In genomic region chr16:4068588-4068987, GRCm38 (mm10) we compare ENCODE assay signal across 8 mouse cellular contexts. TPM values are rescaled to one million over a fixed set of nuclear protein-coding genes. Genes with fewer than 3 reads are reported as not detected.
DNase-seq lines count a peak whose midpoint lies in the region; ATAC-seq and TF ChIP-seq lines count a peak whose summit lies in the region.

No protein-coding gene starts in this region.

- no peak overlapping the region for H3K9ac ChIP-seq in kidney, embryonic 16.5 days (replicated peaks; ENCODE audit: low read length)

- 42% methylated on average over 8 of the region's 8 CpGs for WGBS in cerebellum, adult 2 months
- 47% methylated on average over 8 of the region's 8 CpGs for WGBS in kidney, embryonic 16.5 days
- WGBS in lung, adult 2 months: 44% methylated on average over 8 of the region's 8 CpGs

- H3K27ac ChIP-seq in cerebellum, adult 2 months (ENCODE audit: insufficient read depth, low read length): no peak overlapping the region
- no peak overlapping the region for H3K27ac ChIP-seq in kidney, embryonic 16.5 days (ENCODE audit: low read length)

- H3K27me3 ChIP-seq in cerebellum, adult 2 months (ENCODE audit: control insufficient read depth, insufficient read depth, low read length): no peaks in the 10 kb centered on the region
- no peaks in the 10 kb centered on the region for H3K27me3 ChIP-seq in kidney, embryonic 16.5 days (ENCODE audit: insufficient read depth, low read length)

- no peaks in the 10 kb centered on the region for H3K9me3 ChIP-seq in kidney, embryonic 16.5 days (ENCODE audit: low read length)

- peaks cover 41% of the 10 kb centered on the region for H3K36me3 ChIP-seq in kidney, embryonic 16.5 days (ENCODE audit: insufficient read depth, low read length)

- H3K4me1 ChIP-seq in cerebellum, adult 2 months (ENCODE audit: control insufficient read depth, insufficient read depth, low read length): no peaks in the 10 kb centered on the region
- H3K4me1 ChIP-seq in kidney, embryonic 16.5 days (ENCODE audit: insufficient read depth, low read length): no peaks in the 10 kb centered on the region
- H3K4me1 ChIP-seq in lung, adult 2 months (ENCODE audit: control insufficient read depth, insufficient read depth, low read length): no peaks in the 10 kb centered on the region

- no peak for TF ChIP-seq POLR2A in cerebellum, adult 2 months (IDR thresholded peaks at IDR 0.05; ENCODE audit: borderline replicate concordance, insufficient read depth, low read length)
- no peak for TF ChIP-seq POLR2A in lung, adult 2 months (IDR thresholded peaks at IDR 0.05; ENCODE audit: borderline replicate concordance, extremely low read depth, low read depth, low read length)

- peak; percentile 42 to 47 for DNase-seq in cerebellum, adult 2 months
- no peak for DNase-seq in cerebellum, adult 9-10 months
- peak; percentile 20 for DNase-seq in 3134 (ENCODE audit: extremely low read depth, insufficient read length, low spot score)
- peak; percentile 71 for DNase-seq in adrenal gland, postnatal 10 days
- peak; percentile 48 for DNase-seq in lung, adult 2 months
- DNase-seq in skeletal muscle tissue, adult 2 months (ENCODE audit: low read depth, low spot score): peak; percentile 28

- peak; percentile 38; the same call in 1 of the 2 replicates for ATAC-seq in frontal cortex, adult (ENCODE audit: low TSS enrichment)
- peak; percentile 70; the same call in 1 of the 2 replicates for ATAC-seq in kidney, embryonic 16.5 days (ENCODE audit: low FRiP score, low TSS enrichment)

- no peak overlapping the region for H3K4me3 ChIP-seq in cerebellum, adult 2 months (replicated peaks; ENCODE audit: insufficient read depth, low read depth, low read length)
- no peak overlapping the region for H3K4me3 ChIP-seq in kidney, embryonic 16.5 days (ENCODE audit: low read length)
- no peak overlapping the region for H3K4me3 ChIP-seq in lung, adult 2 months (replicated peaks; ENCODE audit: extremely low read depth, low read depth, low read length)

- no peak overlapping the region for H3K4me2 ChIP-seq in kidney, embryonic 16.5 days (replicated peaks; ENCODE audit: low read depth, low read length)

- TF ChIP-seq CTCF in cerebellum, adult 2 months (IDR thresholded peaks at IDR 0.05; ENCODE audit: borderline replicate concordance, insufficient read depth, low read depth, low read length): peak; percentile 61
- peak; percentile 87 for TF ChIP-seq CTCF in lung, adult 2 months (IDR thresholded peaks at IDR 0.05; ENCODE audit: insufficient read depth, low read length)

RNA-seq across cellular contexts. Expression of gene Trap1, which starts 9.0 kb away (rescaled TPM):
- polyA plus RNA-seq in cerebellum, adult 2 months (2012; rRNA removed): 94.5 and 104 TPM in 2 replicates
- 100 to 1,000 TPM; 189 to 198 TPM for total RNA-seq in adrenal gland, postnatal 10 days (2021)
- 126 and 128 TPM in 2 replicates for polyA plus RNA-seq in kidney, embryonic 16.5 days (2015; fragmentation: Nextera tagmentation; extraction: Ambion mirVana)
- polyA plus RNA-seq in lung, adult 2 months (2012; rRNA removed): 47.8 and 54.6 TPM in 2 replicates

RNA-seq across cellular contexts. Expression of gene Dnase1, which starts 31.8 kb away (rescaled TPM):
- polyA plus RNA-seq in cerebellum, adult 2 months (2012; rRNA removed): 0.20 TPM in 1 of 2 replicates, not detected in the other
- not detected for total RNA-seq in adrenal gland, postnatal 10 days (2021)
- polyA plus RNA-seq in kidney, embryonic 16.5 days (2015; fragmentation: Nextera tagmentation; extraction: Ambion mirVana): 6.5 and 7.8 TPM in 2 replicates
- polyA plus RNA-seq in lung, adult 2 months (2012; rRNA removed): 0.11 and 0.18 TPM in 2 replicates
